Mouse (Mus musculus): Measurements from ENCODE around the gene March2.

March2 gene

DNA sequence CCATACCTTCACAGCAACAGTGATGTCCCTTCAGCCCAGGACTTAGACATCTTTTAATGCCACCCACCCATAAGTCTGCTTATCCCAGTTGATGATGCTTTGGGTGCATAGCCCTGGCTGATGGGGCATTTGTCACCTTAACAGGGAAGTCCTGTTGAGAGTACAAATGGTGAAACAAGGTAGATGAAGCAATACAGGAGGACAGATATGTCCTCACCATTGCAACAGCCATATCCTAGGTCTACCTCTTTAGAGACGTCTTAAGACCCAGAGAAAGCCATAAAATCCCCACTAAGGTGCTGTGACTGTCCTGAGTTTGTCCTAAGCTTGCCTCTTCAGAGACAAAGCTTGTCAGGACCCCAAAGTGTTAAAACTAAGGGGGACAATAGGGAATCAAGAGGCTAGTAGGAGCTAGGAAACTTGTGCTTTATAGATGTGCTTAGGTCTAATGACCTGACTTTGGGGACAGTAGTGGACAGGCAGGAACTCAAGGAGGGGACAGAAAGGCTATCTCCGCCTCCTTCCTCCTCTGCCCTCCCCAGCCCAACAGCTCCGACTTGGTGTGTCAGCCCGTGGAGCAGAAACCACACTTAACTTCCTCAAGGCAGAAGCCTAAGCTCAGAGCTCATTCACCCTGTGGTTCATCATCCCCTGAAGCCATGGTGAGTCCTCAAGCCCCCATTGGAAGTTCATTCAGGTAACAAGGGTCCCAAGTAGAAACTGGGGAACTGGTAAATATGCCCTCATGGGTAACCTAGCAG is 80.8 kb downstream of the March2 start, which contains the start of gene Pram1:
Gene Pram1, plus strand, starts transcription at position 541 of the 761 bp plus-strand sequence.
- no peak for DNase-seq (ENCODE audit: low read depth in 2 of 2, low spot score in 2 of 2)

DNA sequence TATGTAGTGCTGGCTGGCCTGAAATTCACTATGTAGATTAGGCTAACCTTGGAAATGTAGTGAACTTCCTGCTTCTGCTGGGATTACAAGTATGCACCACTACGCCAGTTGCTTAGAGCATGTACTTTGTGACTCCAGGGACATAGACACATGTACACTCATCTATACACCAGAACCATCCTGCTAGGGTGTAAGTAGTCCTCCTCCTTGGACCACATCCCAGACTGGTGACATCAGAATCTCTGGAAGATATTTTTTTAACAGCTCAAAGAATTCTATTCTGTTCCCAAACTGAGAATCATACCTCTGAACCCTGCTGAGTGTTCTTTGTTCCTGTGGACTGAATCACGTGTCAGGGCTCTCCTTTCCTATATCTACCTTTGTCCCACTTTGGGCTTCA is 81.4 kb downstream of the March2 start:
- no peak for DNase-seq (ENCODE audit: low read depth in 2 of 2, low spot score in 2 of 2)
